Mouse (Mus musculus) small intestine, adult 2 months (tissue): Measurements from ENCODE around the gene Ocel1. TPM values are rescaled to one million over a fixed set of nuclear protein-coding genes. Genes with fewer than 3 reads are reported as not detected.
A peak's percentile ranks its signal among the peaks of the same experiment; 100 is the strongest.

ENCODE experiments used
- H3K27ac ChIP-seq: fragments of 200-500 bp; 2 replicates; pipeline ENCODE4 v1.5.1; 2012; ENCODE audit warnings: low read depth, low read length, control low read depth, inconsistent platforms; ENCODE audit not compliant: insufficient read depth
- H3K27me3 ChIP-seq: fragments of 200-500 bp; 2 replicates; pipeline ENCODE4 v1.6.1; 2012; ENCODE audit warnings: mild to moderate bottlenecking, moderate library complexity, low read length, inconsistent platforms; ENCODE audit not compliant: control insufficient read depth, insufficient read depth
- H3K36me3 ChIP-seq: fragments of 200-500 bp; 2 replicates; pipeline ENCODE4 v1.6.1; 2012; ENCODE audit warnings: mild to moderate bottlenecking, low read length, control low read depth, inconsistent platforms; ENCODE audit not compliant: control insufficient read depth, insufficient read depth
- H3K4me1 ChIP-seq: fragments of 200-500 bp; 2 replicates; pipeline ENCODE4 v1.6.1; 2012; ENCODE audit warnings: low read length, inconsistent platforms, mixed read lengths; ENCODE audit not compliant: control insufficient read depth, insufficient read depth, insufficient read length
- H3K4me3 ChIP-seq: fragments of 200-500 bp; 2 replicates; pipeline ENCODE4 v1.5.1; 2012; ENCODE audit warnings: low read depth, mild to moderate bottlenecking, control low read depth, inconsistent platforms, low read length, moderate library complexity
- CTCF ChIP-seq: fragments of 200-500 bp; IDR thresholded peaks from 2 replicates; pipeline ENCODE4 v1.5.1; 2012; ENCODE audit warnings: low read depth, mild to moderate bottlenecking, control low read depth, inconsistent platforms, low read length, moderate library complexity, mixed read lengths; ENCODE audit not compliant: insufficient replicate concordance, insufficient read length; ENCODE audit errors: extremely low read depth
- POLR2A ChIP-seq: fragments of 200-500 bp; IDR thresholded peaks from 2 replicates; pipeline ENCODE4 v1.6.1; 2012; ENCODE audit warnings: low read depth, mild to moderate bottlenecking, control low read depth, inconsistent platforms, low read length, moderate library complexity
- WGBS: fragments of 180-500 bp; shearing (Covaris S2); methylation state at CpG from one replicate; pipeline ENCODE4 v1.1.7; 2018; 5-methylcytosine and 5-hydroxymethylcytosine counted together
- polyA plus RNA-seq: library from polyadenylated mRNA; depleted of rRNA; stranded (reverse); fragments of >200 nt; gene quantifications from 2 replicates; pipeline ENCODE4 v1.2.3, GENCODE M21; 2012

Ocel1 gene
- polyA plus RNA-seq, 1 experiment = 70.3 TPM

DNA sequence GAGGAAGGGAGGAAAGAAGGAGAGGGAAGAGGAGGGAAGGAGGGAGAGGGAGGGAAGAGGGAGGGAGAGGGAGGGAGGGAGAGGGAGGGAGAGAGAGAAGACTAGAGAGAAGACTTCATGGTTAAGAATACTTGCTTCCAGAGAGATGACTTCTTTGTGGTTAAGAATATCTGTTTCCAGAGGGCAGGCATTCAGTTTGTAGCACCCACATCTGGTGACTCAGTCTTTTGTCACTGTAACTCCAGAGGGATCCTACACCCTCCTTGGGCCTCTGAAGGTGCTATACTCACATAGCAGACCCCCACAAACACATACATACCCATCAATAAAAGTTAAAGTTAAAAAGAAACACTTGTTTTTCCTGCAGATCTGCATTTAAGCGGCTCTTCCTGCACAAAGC is 19.6 kb upstream of the Ocel1 start:
- Histone ChIP-seq H3K36me3 (peaks cover 79% of the 10 kb centered on the region), H3K27ac (no peak overlapping the region)
- WGBS = 90% methylated on average over 1 of the region's 1 CpGs

GRCm38 (mm10) chr8:71358026-71358425 is 13.1 kb upstream of the Ocel1 start:
- Histone ChIP-seq H3K4me1 (peaks cover 3% of the 10 kb centered on the region; the same call in 1 of the 2 replicates), H3K27me3 (no peaks in the 10 kb centered on the region), H3K36me3 (peaks cover 59% of the 10 kb centered on the region), H3K27ac (no peak overlapping the region), H3K4me3 (no peak overlapping the region)
- TF ChIP-seq POLR2A = no peak
- TF ChIP-seq CTCF = no peak
- 93% methylated on average over 3 of the region's 3 CpGs for WGBS

More for the DNA sequence above, 19.6 kb upstream of the Ocel1 start:
- Histone ChIP-seq H3K4me3 (no peak overlapping the region), H3K4me1 (no peaks in the 10 kb centered on the region), H3K27me3 (no peaks in the 10 kb centered on the region)
- TF ChIP-seq POLR2A (no peak), CTCF (no peak)

- no peaks in the 10 kb centered on the region for H3K27me3 ChIP-seq
- H3K4me3 ChIP-seq = peak within 1 kb of the TSS; percentile 69
- TF ChIP-seq CTCF = no peak
- peak; percentile 68 for TF ChIP-seq POLR2A
- WGBS = under 1% methylated on average over 56 of the region's 56 CpGs
- H3K4me1 ChIP-seq = peaks cover 13% of the 10 kb centered on the region
- H3K27ac ChIP-seq = peak within 1 kb of the TSS; percentile 92
- peaks cover 5% of the 10 kb centered on the region; the same call in 1 of the 2 replicates for H3K36me3 ChIP-seq
Measured at GRCm38 (mm10) chr8:71366771-71367528, 4.1 kb upstream of the Ocel1 start, which contains the start of gene Use1. Use1 (plus strand) TSS chr8:71366848.

GRCm38 (mm10) chr8:71367529-71368176 is 3.4 kb upstream of the Ocel1 start:
- Histone ChIP-seq H3K4me3 (peak overlapping the region; percentile 69), H3K27me3 (no peaks in the 10 kb centered on the region), H3K4me1 (peaks cover 13% of the 10 kb centered on the region), H3K36me3 (peaks cover 6% of the 10 kb centered on the region; the same call in 1 of the 2 replicates), H3K27ac (peak overlapping the region; percentile 57)
- TF ChIP-seq POLR2A = no peak
- TF ChIP-seq CTCF = no peak
- 22% methylated on average over 17 of the region's 17 CpGs for WGBS

- peaks cover 10% of the 10 kb centered on the region for H3K36me3 ChIP-seq
- H3K4me1 ChIP-seq = peaks cover 7% of the 10 kb centered on the region
- TF ChIP-seq CTCF (no peak), POLR2A (no peak)
- no peaks in the 10 kb centered on the region for H3K27me3 ChIP-seq
- no peak overlapping the region for H3K27ac ChIP-seq
- no peak overlapping the region for H3K4me3 ChIP-seq
Measured at GRCm38 (mm10) chr8:71368366-71368765, 2.7 kb upstream of the Ocel1 start.

- no peaks in the 10 kb centered on the region for H3K27me3 ChIP-seq
- H3K4me3 ChIP-seq = no peak overlapping the region
- peaks cover 16% of the 10 kb centered on the region for H3K36me3 ChIP-seq
- peaks cover 7% of the 10 kb centered on the region for H3K4me1 ChIP-seq
- H3K27ac ChIP-seq = no peak overlapping the region
- no peak for TF ChIP-seq CTCF
- no peak for TF ChIP-seq POLR2A
- 92% methylated on average over 10 of the region's 10 CpGs for WGBS
Measured at GRCm38 (mm10) chr8:71369040-71369718, 1.9 kb upstream of the Ocel1 start.

DNA sequence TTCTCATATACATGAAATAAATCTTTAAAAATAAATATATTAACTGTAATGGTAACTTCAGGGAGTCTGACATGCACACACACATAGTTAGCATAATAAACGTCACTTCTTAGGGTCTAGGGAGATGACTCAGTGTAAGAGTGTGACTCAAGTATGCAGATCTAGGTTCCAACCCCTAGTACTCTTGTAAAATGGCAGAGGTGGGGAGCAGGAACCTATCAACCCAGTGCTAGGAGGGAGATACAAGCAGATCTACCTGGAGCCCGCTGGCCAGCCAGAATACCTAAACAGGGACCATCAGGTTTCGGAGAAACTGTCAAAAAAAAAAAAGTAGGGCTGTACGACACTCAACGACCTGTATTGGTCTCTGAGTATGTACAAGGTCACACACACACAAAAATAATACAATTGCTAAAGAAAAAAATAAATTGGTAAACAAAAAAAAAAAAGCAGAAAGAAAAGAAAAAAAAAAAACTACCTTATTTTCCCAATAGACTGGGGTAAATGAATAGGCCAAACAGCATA is 325 bp upstream of the Ocel1 start:
- peak overlapping the region; percentile 72; the same call in 1 of the 2 replicates for H3K4me3 ChIP-seq
- WGBS = 15% methylated on average over 5 of the region's 5 CpGs
- H3K36me3 ChIP-seq = peaks cover 28% of the 10 kb centered on the region
- no peak overlapping the region for H3K27ac ChIP-seq
- peaks cover 17% of the 10 kb centered on the region for H3K4me1 ChIP-seq
- H3K27me3 ChIP-seq = no peaks in the 10 kb centered on the region
- TF ChIP-seq POLR2A (no peak), CTCF (no peak)
